Mouse (Mus musculus): ENCODE data around the gene Zfp366. TPM values are rescaled to one million over a fixed set of nuclear protein-coding genes. Genes with fewer than 3 reads are reported as not detected.

Gene Zfp366
- polyA plus RNA-seq, 1 experiment from 2014 or later = 0.83 TPM

DNA sequence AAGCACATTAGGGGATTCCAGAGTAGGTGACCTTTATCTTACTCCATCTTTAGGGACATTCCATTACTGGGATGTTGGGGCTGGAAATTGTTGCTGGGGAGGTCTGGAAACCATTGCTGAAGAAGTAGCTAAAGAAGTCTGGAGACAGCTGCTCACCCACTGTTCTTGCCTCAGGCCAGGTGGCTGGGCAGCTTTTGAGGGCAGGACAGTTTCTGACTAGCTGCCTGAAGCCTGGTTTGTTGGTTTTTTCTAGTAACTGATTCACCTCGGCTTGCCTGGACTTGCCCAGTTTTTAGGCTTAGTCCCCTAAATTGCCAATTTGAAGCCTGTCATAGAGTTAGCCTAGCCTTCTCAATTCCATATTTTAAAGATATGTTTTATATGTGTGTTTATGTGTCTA lies 77.8 kb downstream of the Zfp366 start:
- Histone ChIP-seq H3K27ac (ENCODE audit: low read depth) (no peak overlapping the region), H3K9ac (ENCODE audit: low read length) (no peak overlapping the region), H3K36me3 (ENCODE audit: control insufficient read depth, insufficient read depth, low read length) (no peaks in the 10 kb centered on the region), H3K27me3 (replicated peaks; ENCODE audit: control insufficient read depth, insufficient read depth, low read length) (no peaks in the 10 kb centered on the region), H3K4me1 (replicated peaks; ENCODE audit: control insufficient read depth, insufficient read depth, low read length) (no peaks in the 10 kb centered on the region), H3K4me2 (ENCODE audit: low read length) (no peak overlapping the region), H3K9me3 (ENCODE audit: control insufficient read depth, low read length) (no peaks in the 10 kb centered on the region), H3K4me3 (ENCODE audit: low read depth, low read length) (no peak overlapping the region)
- ATAC-seq (replicated peaks; ENCODE audit: low FRiP score, low TSS enrichment, low read depth) = no peak
- no peak for DNase-seq (ENCODE audit: low spot score)
- WGBS = 81% methylated on average over 1 of the region's 1 CpGs

DNA sequence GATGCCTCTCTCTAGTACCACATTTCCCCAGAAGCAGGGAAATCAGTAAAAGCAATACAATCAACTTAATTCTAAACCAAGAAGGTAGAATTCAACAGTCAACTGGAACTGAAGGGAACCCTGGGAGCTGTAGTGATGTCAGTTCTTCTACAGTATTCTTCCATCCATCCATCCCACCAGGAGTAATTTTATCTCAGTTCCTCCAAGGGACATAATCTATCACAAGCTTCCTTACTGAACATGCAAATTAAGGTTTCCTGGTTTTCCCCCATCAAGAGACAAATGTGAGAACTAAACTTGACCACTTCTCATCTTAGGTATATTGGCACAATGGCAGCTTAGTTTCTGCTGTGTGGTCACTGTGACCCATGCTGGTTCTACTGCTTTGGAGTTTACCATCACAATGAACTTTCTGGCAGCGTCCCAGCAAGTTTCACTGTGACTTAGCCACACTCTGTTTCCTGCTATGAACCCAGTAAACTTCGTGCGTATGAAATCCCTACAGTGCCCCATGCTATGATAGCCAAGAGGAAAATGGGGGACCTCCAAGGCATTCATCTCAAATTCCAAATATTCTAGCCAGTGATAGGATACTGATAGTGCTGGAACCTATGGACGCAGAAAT lies 78.6 kb downstream of the Zfp366 start:
- DNase-seq (ENCODE audit: low spot score) (no peak), ATAC-seq (replicated peaks; ENCODE audit: low FRiP score, low TSS enrichment, low read depth) (no peak)
- Histone ChIP-seq H3K9me3 (ENCODE audit: control insufficient read depth, low read length) (no peaks in the 10 kb centered on the region), H3K4me1 (replicated peaks; ENCODE audit: control insufficient read depth, insufficient read depth, low read length) (no peaks in the 10 kb centered on the region), H3K27ac (ENCODE audit: low read depth) (no peak overlapping the region), H3K27me3 (replicated peaks; ENCODE audit: control insufficient read depth, insufficient read depth, low read length) (no peaks in the 10 kb centered on the region), H3K4me2 (ENCODE audit: low read length) (no peak overlapping the region), H3K4me3 (ENCODE audit: low read depth, low read length) (no peak overlapping the region), H3K9ac (ENCODE audit: low read length) (no peak overlapping the region), H3K36me3 (ENCODE audit: control insufficient read depth, insufficient read depth, low read length) (no peaks in the 10 kb centered on the region)
- 82% methylated on average over 4 of the region's 4 CpGs for WGBS

DNA sequence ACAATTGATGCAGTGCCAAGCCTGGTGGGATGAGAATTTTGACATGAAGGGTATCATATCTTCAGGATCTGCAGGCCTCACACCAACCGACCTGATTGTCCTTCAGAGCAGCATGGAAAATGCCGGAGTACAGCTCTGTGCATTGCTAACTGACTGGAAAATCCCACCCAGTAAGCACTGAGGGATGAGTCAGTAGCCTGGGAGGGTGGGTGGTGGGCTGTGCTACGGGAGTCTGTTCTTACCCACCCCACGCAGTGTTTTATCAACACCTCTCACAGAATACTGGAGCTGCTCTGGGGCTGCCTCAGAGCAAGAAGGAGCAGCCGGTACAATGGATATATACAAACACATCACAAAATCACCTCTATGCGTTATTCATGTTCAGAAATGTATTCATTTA lies 79.9 kb downstream of the Zfp366 start:
- Histone ChIP-seq H3K9me3 (ENCODE audit: control insufficient read depth, low read length) (no peaks in the 10 kb centered on the region), H3K27ac (ENCODE audit: low read depth) (no peak overlapping the region), H3K27me3 (replicated peaks; ENCODE audit: control insufficient read depth, insufficient read depth, low read length) (no peaks in the 10 kb centered on the region), H3K9ac (ENCODE audit: low read length) (no peak overlapping the region), H3K4me1 (replicated peaks; ENCODE audit: control insufficient read depth, insufficient read depth, low read length) (no peaks in the 10 kb centered on the region), H3K4me2 (ENCODE audit: low read length) (no peak overlapping the region), H3K4me3 (ENCODE audit: low read depth, low read length) (no peak overlapping the region), H3K36me3 (ENCODE audit: control insufficient read depth, insufficient read depth, low read length) (no peaks in the 10 kb centered on the region)
- DNase-seq (ENCODE audit: low spot score) = no peak
- WGBS = 66% methylated on average over 6 of the region's 6 CpGs
- no peak for ATAC-seq (replicated peaks; ENCODE audit: low FRiP score, low TSS enrichment, low read depth)

DNA sequence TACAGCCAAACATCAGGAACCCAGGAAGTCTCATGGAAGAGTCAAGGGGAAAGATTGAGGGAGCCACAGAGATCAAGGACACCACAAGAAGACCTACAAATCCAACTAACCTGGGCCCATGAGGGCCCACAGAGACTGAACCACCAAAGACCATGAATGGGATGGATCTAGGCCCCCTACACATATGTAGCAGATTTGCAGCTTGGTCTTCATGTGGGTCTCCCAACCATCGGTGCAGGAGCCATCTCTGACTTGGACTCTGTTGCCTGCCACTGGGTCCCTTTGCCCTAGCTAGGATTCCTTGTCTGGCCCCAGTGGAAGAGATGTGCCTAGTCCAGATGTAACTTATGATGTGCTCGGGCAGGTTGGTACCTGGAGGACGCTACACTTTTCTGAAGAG lies 87.4 kb downstream of the Zfp366 start:
- no peaks in the 10 kb centered on the region for H3K27me3 ChIP-seq (replicated peaks; ENCODE audit: control insufficient read depth, insufficient read depth, low read length)
- H3K4me2 ChIP-seq (ENCODE audit: low read length) = no peak overlapping the region
- ATAC-seq (replicated peaks; ENCODE audit: low FRiP score, low TSS enrichment, low read depth) = no peak
- no peak for DNase-seq (ENCODE audit: low spot score)
- 93% methylated on average over 3 of the region's 3 CpGs for WGBS
- no peak overlapping the region for H3K27ac ChIP-seq (ENCODE audit: low read depth)
- no peaks in the 10 kb centered on the region for H3K9me3 ChIP-seq (ENCODE audit: control insufficient read depth, low read length)
- H3K9ac ChIP-seq (ENCODE audit: low read length) = no peak overlapping the region
- H3K4me3 ChIP-seq (ENCODE audit: low read depth, low read length) = no peak overlapping the region
- no peaks in the 10 kb centered on the region for H3K4me1 ChIP-seq (replicated peaks; ENCODE audit: control insufficient read depth, insufficient read depth, low read length)
- no peaks in the 10 kb centered on the region for H3K36me3 ChIP-seq (ENCODE audit: control insufficient read depth, insufficient read depth, low read length)

DNA sequence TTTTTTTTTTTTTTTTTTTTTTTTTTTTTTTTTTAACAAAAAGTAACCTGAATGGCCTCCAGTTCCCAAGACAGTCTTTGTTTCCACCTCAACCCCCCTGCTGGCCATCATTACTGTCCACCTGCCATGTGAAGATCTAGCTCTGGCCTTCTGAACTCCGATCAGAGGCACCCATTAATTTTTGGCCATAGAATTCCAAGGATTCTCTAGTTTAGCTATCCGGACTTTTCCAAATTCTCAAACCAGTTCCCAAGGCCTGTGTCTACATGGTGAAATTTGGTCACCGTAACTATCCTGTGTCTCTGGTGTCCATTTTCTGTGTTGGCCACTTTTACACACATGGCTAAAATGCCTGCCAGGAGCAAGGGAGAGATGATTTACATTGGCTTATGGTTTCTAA lies 92.9 kb downstream of the Zfp366 start:
- DNase-seq (ENCODE audit: low spot score) = no peak
- H3K9me3 ChIP-seq (ENCODE audit: control insufficient read depth, low read length) = no peaks in the 10 kb centered on the region
- H3K27me3 ChIP-seq (replicated peaks; ENCODE audit: control insufficient read depth, insufficient read depth, low read length) = no peaks in the 10 kb centered on the region
- no peak overlapping the region for H3K27ac ChIP-seq (ENCODE audit: low read depth)
- H3K4me3 ChIP-seq (ENCODE audit: low read depth, low read length) = no peak overlapping the region
- H3K4me1 ChIP-seq (replicated peaks; ENCODE audit: control insufficient read depth, insufficient read depth, low read length) = no peaks in the 10 kb centered on the region
- H3K4me2 ChIP-seq (ENCODE audit: low read length) = no peak overlapping the region
- 95% methylated on average over 3 of the region's 3 CpGs for WGBS
- H3K9ac ChIP-seq (ENCODE audit: low read length) = no peak overlapping the region
- no peak for ATAC-seq (replicated peaks; ENCODE audit: low FRiP score, low TSS enrichment, low read depth)
- H3K36me3 ChIP-seq (ENCODE audit: control insufficient read depth, insufficient read depth, low read length) = no peaks in the 10 kb centered on the region

- Histone ChIP-seq H3K4me2 (ENCODE audit: low read length) (no peak overlapping the region), H3K9ac (ENCODE audit: low read length) (no peak overlapping the region), H3K27ac (ENCODE audit: low read depth) (no peak overlapping the region), H3K4me1 (replicated peaks; ENCODE audit: control insufficient read depth, insufficient read depth, low read length) (0 out of 2 replicates have a peak, but pooled peaks cover 2% of the 10 kb centered on the region), H3K4me3 (ENCODE audit: low read depth, low read length) (no peak overlapping the region), H3K36me3 (ENCODE audit: control insufficient read depth, insufficient read depth, low read length) (no peaks in the 10 kb centered on the region), H3K27me3 (replicated peaks; ENCODE audit: control insufficient read depth, insufficient read depth, low read length) (no peaks in the 10 kb centered on the region), H3K9me3 (ENCODE audit: control insufficient read depth, low read length) (no peaks in the 10 kb centered on the region)
- WGBS = 76% methylated on average over 6 of the region's 6 CpGs
- no peak for ATAC-seq (replicated peaks; ENCODE audit: low FRiP score, low TSS enrichment, low read depth)
- no peak for DNase-seq (ENCODE audit: low spot score)
Observed at GRCm38 (mm10) chr13:99278511-99278910, 93.9 kb downstream of the Zfp366 start.

DNA sequence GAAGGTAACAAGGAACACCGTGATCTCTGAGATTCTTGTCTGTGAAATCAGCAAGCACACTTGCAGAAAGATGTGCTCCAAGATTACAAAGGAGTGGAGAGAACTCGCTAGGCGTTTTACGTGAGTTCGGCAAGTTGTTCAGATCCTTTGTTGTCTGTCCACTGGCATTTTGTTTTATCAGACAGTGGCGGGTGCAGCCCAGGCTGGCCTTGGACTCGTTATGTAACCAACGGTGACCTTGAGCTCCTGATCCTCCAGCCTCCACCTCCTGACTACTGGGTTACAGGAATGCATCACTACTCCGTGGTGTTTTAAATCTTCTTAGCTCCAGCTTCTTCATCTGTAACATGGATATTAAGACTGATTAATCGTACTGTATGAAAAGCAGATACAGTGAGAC lies 94.7 kb downstream of the Zfp366 start:
- no peak for ATAC-seq (replicated peaks; ENCODE audit: low FRiP score, low TSS enrichment, low read depth)
- H3K4me3 ChIP-seq (ENCODE audit: low read depth, low read length) = no peak overlapping the region
- no peak overlapping the region for H3K9ac ChIP-seq (ENCODE audit: low read length)
- no peak overlapping the region for H3K27ac ChIP-seq (ENCODE audit: low read depth)
- no peaks in the 10 kb centered on the region for H3K9me3 ChIP-seq (ENCODE audit: control insufficient read depth, low read length)
- DNase-seq (ENCODE audit: low spot score) = no peak
- 0 out of 2 replicates have a peak, but pooled peaks cover 2% of the 10 kb centered on the region for H3K4me1 ChIP-seq (replicated peaks; ENCODE audit: control insufficient read depth, insufficient read depth, low read length)
- WGBS = 67% methylated on average over 10 of the region's 10 CpGs
- no peak overlapping the region for H3K4me2 ChIP-seq (ENCODE audit: low read length)
- no peaks in the 10 kb centered on the region for H3K27me3 ChIP-seq (replicated peaks; ENCODE audit: control insufficient read depth, insufficient read depth, low read length)
- H3K36me3 ChIP-seq (ENCODE audit: control insufficient read depth, insufficient read depth, low read length) = no peaks in the 10 kb centered on the region

- Histone ChIP-seq H3K9me3 (ENCODE audit: control insufficient read depth, low read length) (no peaks in the 10 kb centered on the region), H3K36me3 (ENCODE audit: control insufficient read depth, insufficient read depth, low read length) (no peaks in the 10 kb centered on the region), H3K27me3 (replicated peaks; ENCODE audit: control insufficient read depth, insufficient read depth, low read length) (no peaks in the 10 kb centered on the region), H3K4me1 (replicated peaks; ENCODE audit: control insufficient read depth, insufficient read depth, low read length) (0 out of 2 replicates have a peak, but pooled peaks cover 2% of the 10 kb centered on the region), H3K4me2 (ENCODE audit: low read length) (no peak overlapping the region), H3K27ac (ENCODE audit: low read depth) (no peak overlapping the region), H3K4me3 (ENCODE audit: low read depth, low read length) (no peak overlapping the region), H3K9ac (ENCODE audit: low read length) (no peak overlapping the region)
- DNase-seq (ENCODE audit: low spot score) = no peak
- 60% methylated on average over 6 of the region's 6 CpGs for WGBS
- no peak for ATAC-seq (replicated peaks; ENCODE audit: low FRiP score, low TSS enrichment, low read depth)
Observed at GRCm38 (mm10) chr13:99282961-99283360, 98.3 kb downstream of the Zfp366 start.

DNA sequence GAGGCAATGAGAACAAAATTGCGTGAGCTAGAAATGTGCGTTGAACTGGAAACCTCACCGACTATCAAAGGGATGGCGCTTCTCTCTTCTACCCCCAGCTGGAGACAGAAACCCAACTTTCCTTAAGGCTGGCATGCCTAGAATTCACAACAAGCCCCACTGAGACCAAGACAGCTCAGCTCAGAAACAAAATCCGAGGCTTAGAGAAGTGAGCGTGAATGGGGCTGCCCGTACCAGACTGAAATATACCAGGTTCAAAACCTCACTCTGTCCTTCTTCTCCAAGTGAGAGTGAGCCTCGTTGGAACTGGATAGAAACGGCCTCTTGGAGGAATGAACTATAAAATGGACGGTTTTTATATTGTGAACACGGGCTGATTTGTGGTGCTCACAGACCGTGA lies 99.3 kb downstream of the Zfp366 start:
- no peak overlapping the region for H3K27ac ChIP-seq (ENCODE audit: low read depth)
- no peak for ATAC-seq (replicated peaks; ENCODE audit: low FRiP score, low TSS enrichment, low read depth)
- no peak overlapping the region for H3K4me3 ChIP-seq (ENCODE audit: low read depth, low read length)
- no peak overlapping the region for H3K9ac ChIP-seq (ENCODE audit: low read length)
- H3K9me3 ChIP-seq (ENCODE audit: control insufficient read depth, low read length) = no peaks in the 10 kb centered on the region
- DNase-seq (ENCODE audit: low spot score) = no peak
- H3K36me3 ChIP-seq (ENCODE audit: control insufficient read depth, insufficient read depth, low read length) = no peaks in the 10 kb centered on the region
- H3K4me2 ChIP-seq (ENCODE audit: low read length) = no peak overlapping the region
- 91% methylated on average over 12 of the region's 12 CpGs for WGBS
- no peaks in the 10 kb centered on the region for H3K27me3 ChIP-seq (replicated peaks; ENCODE audit: control insufficient read depth, insufficient read depth, low read length)
- H3K4me1 ChIP-seq (replicated peaks; ENCODE audit: control insufficient read depth, insufficient read depth, low read length) = 0 out of 2 replicates have a peak, but pooled peaks cover 2% of the 10 kb centered on the region

Measured in intestine, embryonic 14.5 days (tissue).